Mouse (Mus musculus) ES-E14 (cell line): Measurements from ENCODE around the gene Slc43a2.

Source experiments
- CHD2 ChIP-seq: IDR thresholded peaks from 2 replicates; pipeline ENCODE4 v1.6.1; 2014; ENCODE audit warnings: mild to moderate bottlenecking, low read depth, low read length, inconsistent platforms
- HCFC1 ChIP-seq: IDR thresholded peaks from 2 replicates; pipeline ENCODE4 v1.6.1; 2012; ENCODE audit warnings: low read length, inconsistent platforms, borderline replicate concordance; ENCODE audit not compliant: insufficient read depth
- MAFK ChIP-seq: IDR thresholded peaks from 2 replicates; pipeline ENCODE4 v1.6.1; 2014; ENCODE audit warnings: mild to moderate bottlenecking, low read depth, low read length, inconsistent platforms; ENCODE audit not compliant: insufficient read depth
- ZC3H11A ChIP-seq: IDR thresholded peaks from 2 replicates; pipeline ENCODE4 v1.6.1; 2012; ENCODE audit warnings: low read depth, mild to moderate bottlenecking, inconsistent platforms, low read length, borderline replicate concordance
- ZNF384 ChIP-seq: IDR thresholded peaks from 2 replicates; pipeline ENCODE4 v1.6.1; 2012; ENCODE audit warnings: low read depth, low read length, inconsistent platforms

DNA sequence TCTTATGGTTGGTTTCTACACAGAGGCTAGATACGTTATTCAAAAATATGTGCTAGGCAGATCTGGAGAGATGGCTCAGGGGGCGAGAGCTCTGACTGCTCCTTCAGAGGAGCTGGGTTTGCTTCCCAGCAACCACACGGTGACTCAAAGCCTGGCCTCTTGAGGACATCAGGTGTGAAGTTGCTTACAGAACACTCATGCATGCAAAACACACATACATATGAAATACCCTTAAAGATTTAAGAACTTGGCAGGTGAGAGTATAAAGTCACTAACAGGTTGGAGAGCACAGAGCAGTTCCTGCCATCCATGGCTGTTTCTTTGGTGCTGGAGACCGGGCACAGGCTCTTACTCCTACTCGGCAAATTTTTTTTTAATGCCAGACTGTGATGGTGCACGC, 4.6 kb upstream of the Slc43a2 start:
- TF ChIP-seq CHD2 (no peak), MAFK (no peak), ZC3H11A (no peak), ZNF384 (no peak), HCFC1 (no peak)
